Mouse (Mus musculus) right cerebral cortex, postnatal 4 days (tissue): ENCODE results near the gene Ccng2.

ENCODE experiments used
- DNase-seq: peaks from one replicate; pipeline ENCODE4 v3.0.0-alpha.2; 2022

Gene Ccng2

DNA sequence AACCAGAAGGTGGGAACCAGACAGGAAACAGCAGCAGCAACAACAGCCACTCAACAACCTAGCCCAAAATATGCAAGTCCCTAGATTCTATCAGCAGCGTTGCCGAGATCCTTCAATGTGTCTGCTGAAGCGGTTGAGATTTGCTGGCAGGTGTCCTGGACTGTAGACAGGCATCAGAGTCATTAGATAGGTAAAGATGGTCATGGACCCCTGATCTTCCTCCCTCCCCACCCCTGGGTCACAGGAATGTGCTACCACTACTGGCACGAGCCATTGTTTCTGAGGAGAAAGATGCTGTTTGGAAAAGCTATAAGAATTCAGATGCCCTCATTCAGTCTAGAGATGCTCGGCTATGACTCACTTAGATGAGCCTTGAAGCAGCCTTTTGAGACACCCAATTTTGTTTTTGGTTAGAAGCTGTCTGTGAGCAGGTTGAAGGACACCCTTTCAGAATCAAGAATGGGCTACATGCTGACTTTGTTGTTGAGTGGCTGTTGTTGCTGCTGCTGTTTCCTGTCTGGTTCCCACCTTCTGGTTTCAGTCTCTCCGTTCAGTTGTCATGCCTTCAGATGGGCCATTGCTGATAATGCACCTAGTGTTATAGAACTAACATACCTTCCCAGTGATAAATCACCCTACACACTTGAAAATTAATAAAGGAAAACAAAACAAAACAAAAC, 3.5 kb upstream of the Ccng2 start:
- no peak for DNase-seq

DNA sequence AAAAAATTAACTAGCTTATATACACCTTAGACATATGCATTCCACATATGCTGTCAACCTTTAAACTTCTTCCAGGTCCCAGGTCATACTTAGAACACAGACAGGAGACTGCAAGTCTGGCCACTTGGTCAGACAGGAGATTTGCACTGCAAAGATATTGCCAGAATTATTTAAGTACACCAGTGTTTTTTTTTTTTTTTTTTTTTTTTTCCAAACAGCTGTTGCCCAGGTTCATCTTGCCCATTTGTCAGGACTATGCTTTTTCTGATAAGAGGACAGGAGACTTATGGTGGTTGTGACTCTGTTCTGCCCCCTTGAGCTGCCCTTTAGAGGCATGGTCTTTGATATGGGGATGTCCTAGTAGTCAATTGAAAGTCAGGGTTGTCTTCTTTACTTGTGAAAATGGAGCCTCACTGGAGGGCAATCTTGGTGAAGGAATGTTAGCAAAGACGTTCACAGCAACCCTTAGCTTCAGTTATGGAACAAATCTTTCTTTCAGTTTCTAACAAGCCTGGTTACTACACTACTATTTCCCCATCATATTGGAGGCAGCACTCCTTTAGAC, 2.8 kb upstream of the Ccng2 start:
- no peak for DNase-seq

DNA sequence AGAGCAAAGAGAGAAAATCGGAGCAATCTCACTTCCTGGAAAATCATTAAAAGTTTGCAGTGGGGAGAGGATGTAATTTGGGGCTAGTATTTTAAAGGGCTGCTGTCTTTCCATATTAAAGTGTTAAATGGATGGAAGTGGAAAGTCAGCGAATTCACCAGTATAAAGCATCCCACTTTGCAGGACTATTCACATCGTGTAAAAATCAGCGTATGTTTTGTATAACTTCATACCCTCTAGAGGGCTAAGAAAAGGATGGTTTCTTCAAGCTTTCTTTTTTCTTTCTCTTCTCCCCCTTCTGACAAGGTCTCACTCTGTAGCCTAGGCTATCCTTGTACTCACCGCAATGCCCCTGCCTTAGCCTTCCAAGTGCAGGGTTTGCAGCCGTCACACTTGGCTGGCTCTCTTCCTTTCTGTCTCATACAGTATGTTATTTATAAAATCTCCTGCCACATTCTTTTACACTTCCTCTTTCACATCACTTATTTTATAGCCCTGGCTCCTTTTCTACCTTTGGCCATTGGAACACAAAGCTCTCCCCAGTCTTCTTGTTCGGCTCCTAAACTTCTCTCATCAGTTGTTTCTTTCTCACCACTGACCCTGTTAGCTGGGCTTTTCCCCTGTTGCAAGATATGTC, 1.8 kb upstream of the Ccng2 start:
- no peak for DNase-seq

DNA sequence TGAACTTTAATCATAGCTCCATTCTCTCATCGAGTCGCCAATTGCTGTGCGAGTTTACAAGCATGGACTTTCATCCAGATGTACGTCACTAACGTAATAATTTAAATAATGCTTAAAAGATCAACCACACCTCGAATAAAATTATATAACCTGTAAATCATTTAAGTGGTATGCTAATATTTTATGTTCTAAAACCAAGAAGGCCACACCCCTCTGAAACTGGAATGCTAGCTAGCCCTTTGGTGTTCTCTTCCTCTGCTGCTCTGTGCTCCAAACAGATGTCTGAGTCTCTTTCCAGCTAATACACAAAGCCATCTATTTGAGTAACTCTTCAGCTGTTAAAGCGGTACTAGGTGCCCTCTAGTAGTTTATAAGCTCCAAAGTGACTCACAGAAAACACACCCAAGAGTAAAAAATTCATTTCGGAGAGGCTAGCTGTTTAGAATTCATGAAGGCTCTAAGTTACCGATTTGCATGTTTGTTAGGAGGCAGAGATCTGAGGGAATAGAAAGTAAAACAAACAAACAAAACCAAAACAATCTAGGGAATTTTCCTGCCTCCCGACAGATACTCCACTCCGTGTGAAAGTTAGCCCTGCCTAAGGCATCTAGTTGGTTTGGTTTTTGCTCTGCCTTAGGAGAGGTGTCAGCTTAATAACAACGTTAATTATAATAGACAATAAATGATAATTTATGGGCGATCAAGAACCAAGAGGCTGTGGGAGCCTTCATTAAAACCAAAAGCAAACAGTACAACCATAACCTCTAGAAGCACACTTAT, 1.1 kb upstream of the Ccng2 start:
- DNase-seq = no peak

DNA sequence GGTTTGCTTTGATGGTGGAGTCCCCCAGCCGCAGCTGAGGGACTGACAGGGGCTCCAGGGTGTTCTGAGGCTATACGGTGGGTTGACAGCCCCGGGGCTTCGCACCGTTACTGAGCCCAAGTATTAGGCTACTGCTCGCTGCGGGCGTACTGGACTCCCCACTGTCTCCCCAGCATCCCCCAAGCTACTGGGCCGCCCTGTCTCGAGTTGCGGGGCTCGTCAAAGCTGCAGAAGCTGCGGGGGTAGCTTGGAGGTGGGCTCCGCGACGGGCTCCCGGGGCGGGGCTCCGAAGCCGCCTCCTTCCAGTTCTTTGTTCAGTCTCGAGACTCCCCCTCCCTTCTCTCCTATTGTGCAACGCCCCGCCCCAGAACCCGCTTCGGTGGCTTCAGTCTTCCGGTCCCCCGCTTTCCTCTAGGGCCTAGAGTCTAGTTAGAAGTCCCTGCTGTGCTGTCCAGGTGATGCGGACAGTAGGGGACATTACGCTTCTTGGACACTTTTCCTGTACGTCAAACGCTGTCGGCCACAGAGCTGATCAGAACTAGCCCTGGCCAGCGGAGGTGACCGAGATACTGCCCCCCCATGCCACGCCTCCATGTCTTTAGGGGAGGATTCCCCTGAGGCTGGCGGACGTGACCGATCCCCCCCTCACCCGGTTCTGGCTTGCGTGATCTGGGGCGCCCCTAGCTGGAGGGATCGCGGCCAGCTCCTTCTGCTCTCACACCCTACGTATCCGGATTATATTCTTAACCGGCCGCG, 972 bp downstream of the Ccng2 start:
- peak; percentile 73 for DNase-seq

DNA sequence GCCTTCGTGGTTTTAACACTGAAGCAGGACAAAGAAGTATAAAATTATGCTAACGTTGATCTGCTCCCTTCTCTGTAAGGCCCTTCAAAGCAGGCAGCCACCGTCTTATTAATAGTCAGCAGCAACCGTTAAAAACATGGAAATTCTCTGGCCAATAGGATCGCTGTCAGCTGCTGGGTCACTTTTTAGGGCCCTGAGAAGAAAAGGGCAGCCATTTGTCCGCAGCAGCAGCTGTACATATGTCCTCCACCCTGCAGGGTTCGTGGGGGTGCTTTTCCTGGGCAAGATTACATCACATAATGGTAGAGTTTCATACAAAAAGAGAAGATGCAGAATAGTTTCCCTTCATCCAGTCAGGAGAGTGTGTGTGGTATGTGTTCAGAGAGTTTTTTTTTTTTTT, 3.0 kb downstream of the Ccng2 start:
- DNase-seq = no peak

DNA sequence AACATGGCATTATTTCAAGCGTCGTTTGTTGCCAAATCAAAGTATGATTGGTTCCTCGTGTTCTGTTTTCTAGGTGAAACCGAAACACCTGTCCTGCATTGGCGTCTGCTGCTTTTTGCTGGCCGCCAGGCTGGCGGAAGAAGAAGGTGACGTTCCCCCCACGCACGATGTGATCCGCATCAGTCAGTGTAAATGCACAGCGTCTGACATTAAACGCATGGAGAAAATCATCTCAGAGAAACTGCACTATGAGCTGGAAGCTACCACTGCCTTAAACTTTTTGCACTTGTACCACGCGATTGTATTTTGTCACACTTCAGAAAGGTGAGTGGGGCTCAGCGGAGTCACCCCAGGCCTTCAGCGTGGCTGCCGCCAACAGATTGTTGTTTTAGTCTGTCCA, 3.7 kb downstream of the Ccng2 start:
- DNase-seq = no peak

DNA sequence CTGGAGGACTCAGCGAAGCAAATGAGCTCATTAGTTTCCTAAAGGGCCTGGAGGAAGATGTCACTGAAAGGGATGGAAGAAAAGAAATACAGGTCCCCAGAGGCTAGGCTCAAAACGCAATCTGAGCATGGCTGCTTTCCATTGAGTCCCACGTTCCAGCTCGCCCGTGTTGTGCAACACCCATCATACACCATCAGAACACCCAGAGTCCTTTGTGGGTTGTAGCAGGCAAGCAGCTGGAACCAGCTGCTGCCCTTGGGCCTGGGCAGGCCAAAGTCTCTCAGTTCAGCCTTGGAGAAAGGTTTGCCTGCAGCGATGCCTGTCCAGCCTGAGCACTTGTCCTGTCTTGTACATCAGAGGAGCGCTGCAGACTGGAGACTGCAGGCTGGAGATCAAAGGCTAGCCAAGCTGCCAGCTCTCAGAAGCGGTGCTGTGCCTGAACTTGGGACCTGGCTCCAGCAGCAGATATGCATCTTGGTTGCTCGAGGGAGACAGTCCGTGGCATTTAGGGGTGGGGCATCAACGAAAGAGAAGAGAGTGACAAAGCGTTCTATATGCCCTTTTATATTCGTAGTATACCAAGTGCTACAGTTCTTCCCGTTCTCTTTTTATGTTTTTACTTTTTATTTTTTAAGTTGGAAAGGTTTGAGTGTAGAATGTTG, 15.5 kb downstream of the Ccng2 start:
- DNase-seq = no peak

DNA sequence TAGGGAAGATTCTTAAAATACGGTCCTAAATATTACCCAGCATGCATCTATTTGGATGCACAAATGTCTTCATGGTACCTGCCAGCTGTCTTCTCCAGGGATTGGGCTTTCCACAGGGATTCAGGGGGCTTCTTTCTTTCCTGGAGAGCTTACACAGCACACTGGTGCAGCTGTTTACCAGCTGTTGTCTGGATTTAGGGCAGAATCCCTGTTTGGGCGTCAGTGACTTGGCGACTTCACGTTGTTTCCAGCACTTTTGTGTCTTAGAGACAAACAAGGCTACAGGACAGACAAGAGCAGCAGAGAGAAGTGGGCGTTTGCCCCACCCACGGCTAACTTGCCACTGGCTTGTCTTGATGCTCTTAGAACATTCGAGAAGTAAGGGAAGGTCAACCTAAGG, 16.1 kb downstream of the Ccng2 start:
- no peak for DNase-seq

DNA sequence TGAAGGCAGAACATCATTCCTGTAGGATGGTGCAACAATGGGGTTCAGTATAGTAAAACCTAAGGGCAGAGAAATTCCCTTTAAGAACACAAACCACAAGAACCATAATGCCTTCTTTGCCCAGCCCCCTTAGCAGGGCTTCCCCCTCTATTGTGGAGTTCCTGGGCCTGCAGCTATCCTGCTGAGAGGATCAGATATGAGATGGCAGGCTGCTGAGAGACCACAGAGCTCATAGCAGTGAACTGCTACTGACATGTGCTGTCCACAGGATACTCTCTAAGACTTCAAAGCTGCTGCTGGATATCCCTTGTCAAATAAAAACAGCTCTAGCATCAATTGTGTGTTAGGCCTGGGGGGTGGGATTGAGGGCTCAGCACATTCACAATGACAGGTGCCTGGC, 21.5 kb downstream of the Ccng2 start:
- no peak for DNase-seq

DNA sequence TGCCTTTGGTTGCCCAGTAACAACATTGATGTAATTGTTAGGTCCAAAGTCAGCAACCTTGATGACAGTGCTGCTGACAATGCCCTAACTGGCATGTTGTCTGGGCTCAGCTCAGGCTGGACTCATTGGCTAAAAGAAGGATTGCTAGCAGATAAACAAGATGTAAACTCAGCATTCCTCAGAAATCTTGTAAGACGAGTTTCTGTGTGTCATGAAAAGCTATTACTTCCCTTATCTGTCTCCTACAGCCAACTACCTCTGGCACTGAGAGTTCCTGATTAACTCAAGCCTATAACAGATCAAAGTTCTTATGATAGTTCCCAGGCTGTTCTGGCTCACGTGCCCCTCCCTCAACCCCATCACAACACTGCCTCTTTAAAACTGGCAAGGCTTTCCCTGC, 23.2 kb downstream of the Ccng2 start:
- DNase-seq = no peak

DNA sequence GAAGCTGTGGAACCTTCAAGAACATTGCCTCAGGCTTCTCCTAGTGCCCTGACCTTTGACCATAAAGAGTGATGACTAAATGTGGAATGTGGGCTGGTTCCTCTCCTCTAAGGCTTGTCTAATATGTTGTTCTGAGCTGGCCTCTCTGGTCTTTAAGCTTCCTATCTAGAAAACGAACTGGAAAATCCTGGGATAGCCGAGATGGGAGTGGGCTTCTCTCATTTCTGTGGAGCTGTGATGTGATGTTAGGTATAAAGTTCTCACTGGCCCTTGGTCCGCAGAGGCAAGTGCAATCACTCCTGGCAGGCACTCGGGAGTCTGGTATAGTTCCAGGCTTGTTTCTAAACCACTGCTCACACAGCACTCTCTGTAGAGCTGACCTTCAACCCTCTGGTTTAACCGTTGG, 29.3 kb downstream of the Ccng2 start:
- no peak for DNase-seq

DNA sequence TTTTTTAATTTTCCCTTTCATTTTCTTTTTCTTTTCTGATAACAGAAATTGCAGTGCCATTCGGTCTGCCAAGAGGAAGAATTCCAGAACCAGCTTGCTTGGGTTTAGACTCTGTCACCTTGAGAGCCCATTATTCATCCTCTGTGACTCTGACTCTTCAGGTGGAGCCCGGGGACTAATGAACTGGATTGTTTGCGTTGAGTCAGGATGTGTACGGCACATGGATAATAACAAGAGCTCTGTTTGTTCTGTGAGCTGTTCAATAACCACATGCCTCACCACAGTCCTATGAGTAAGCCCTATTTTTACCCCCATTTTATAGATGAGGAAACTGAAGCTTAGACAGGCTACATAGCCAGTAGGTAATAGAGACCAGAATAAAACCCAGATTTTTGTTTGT, 29.7 kb downstream of the Ccng2 start:
- no peak for DNase-seq

DNA sequence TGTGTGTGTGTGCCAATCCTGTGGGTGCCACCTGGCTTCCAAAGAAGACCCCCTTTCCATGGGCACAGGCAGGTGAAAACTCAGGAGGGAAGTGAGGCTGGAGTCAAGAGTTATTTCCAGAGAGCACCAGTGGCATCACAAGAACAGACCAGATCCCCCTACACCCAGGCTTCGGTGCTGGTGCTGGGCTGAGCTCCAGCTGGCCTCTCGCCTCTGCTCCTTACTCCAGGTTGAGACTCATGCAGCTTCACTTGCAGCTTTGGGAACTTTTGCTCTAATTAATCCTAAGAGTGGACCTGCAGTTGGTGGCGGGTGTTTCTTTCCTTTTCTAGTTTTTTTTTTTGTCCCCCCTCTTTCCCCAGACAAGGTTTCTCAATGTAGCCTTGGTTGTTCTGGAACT, 30.3 kb downstream of the Ccng2 start:
- DNase-seq = no peak

DNA sequence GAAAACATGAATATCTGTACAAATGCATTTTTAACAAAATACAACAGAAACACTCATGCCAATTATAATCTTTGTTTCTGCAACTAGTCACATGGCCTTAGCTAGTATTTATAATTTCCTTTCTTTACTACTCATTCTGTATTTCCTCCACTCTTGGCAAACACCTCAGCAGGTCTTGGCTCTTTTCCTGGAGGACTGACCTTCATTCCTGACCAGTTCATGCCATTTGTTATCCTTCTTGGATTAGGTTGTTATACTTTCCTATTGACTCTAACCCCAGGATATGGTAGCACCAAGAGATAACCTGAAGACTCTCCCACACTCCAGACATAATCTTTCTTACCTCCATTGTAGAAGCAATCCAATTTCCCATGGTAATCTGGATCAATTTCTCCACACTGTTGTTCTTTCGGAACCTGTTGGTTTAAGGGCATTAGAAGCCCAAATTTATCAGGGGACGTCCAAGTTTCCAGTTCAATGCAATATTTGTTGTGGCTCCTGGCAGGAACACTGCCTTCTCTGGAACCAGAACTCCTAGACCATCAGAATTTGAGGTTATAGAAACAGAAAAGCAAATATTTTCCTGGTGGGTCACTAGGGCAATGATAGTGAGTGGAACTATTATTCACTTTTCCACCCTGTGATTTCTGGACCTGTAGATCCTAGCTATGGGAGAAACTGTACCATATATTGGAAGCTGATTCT, 38.2 kb downstream of the Ccng2 start:
- DNase-seq = no peak

DNA sequence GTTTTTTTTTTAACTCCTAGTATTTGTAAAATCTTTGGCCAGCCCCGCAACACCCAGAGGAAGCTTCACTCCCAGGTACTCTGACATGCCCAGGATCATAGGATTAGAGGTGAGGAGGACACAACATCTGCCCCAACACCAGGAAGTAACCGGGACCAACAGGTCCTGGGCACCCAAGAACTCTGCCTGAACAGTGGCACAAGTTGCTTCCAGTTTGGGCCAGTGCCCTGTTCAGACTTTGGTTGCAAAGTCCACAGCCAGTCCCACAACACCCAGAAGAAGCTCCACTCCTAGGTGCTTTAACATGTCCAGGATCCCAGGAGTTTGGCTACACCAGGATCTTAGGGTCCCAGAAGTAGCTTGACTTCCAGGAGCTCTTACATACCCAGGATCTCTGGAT, 41.9 kb downstream of the Ccng2 start:
- DNase-seq = no peak

DNA sequence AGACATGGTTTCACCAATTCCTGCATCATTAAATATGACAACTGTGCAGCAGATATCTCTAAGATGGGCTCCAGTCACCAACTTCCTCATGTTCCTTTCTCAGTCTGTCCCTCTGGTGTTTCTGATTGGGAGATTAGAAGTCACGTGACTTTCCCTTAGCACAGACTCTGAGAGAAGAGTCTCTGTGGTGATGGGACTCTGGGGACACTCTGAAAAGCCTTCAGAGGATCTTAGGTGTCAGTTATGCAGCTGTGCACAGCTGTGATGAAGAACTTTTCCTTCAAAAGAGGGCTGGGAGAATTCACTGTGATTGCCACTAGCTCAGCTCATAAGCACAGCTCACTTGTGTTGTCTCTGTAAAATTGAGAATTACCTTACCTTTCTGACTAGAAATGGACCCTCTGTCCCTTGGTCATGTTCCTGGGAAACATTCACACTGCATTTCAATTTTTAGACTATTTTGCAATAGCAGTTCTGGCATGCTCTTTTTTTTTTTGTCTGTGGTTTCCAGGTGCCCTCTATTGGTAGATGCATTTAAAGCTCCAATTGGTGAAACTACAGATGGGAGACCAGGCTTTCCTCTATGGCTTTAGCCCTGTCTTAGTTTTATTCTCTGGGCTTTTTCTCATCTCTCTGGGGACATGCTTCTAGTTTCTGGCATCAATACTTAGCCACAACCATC, 56.4 kb downstream of the Ccng2 start:
- no peak for DNase-seq
